Mouse (Mus musculus) brain, embryonic 18.5 days (tissue): Measurements from ENCODE around the gene Cdc34b.

Experiments used
- DNase-seq: peaks from one replicate; pipeline ENCODE4 v3.0.0-alpha.2; 2012; ENCODE audit warnings: low read depth, low spot score

The Cdc34b gene

DNA sequence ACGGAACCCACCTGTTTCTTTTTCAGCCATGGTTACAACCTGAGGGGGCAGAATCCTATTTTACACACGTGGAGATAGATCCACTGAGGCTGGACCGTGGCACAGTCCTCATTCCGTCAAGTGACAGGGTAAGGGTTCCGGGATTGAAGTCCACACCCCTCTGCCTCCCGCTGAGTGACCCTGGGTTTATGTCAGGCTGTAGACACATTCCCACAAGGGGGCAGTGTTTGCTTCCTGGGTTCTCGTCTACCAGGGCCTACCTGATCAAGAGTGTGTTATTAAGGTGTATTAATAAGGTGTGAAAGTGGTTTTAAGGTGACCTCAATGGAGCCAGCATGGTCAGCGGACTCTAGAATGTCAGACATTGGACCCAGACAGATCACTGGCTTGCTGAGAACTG, 8.8 kb upstream of the Cdc34b start:
- no peak for DNase-seq

DNA sequence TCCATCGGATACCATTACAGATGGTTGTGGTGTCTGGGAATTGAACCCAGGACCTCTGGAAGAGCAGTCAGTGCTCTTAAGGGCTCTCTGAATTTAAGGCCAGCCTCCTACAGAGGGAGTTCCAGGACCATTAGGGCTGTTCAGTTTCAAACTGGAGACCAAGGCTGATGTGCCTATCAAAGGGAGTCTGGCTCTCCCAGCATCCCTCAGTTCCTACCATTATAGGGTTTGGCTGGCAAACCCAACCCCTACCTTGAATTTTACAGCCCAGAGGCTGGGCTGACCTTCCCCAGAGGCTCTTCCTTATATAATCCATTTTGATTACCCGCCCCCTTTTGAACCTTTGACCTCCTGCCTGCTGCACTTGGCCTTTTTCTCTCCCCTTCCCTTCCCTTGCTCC, 5.8 kb upstream of the Cdc34b start:
- DNase-seq: no peak

DNA sequence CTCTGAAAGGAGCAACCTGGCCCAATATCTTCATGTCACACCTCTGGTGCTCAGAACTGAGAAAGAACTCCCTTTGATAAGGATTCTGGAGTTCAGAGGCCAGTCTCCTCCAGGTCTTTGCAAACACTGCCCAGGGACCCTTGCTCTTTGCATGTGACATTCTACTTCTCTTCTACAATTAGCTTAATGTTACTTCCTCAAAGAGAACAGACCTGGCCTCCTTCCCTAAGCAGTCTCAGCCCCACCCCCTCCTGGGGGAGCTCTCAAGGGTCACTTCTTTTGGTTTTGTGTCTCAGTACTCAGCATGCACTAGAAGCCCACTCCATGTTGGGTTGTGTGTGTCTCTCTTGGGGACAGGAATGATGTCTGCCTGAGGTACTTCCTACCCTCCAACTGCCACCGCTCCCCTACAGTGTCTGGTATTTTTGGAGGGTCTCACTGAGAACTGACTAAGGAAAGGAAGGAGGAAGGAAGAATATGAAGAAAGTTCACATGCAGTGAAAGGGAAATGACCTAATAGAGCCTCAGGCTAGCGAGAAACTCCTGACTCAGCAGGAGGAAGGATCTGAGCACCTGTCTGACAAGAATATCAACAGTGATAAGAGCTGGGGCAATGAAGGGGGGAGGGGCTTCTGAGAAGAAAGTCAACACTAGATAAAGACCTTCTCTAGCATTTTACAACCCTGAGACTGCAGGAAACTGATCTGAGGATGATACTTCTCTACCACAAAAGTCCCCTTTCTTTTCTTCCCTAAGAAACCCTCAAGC, 11.5 kb downstream of the Cdc34b start:
- DNase-seq: no peak

DNA sequence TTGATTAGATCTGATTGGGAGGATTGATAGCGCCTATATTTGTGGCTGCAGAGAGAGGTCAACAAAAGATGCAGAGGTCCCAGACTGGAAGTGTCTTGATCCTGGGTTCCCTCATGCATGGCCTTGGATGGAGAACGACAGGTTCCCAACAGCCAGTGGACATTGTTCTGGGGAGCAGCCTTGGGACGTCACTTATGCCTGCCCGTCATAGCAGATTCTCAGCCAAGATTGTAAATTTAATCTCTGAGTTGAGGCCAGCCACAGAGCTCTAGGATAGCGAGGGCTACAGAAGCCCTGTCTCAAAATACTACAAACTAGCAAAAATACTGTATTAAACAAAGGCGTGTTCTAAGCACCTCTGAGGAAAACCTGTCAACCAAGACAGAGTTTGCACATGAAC, 18.3 kb downstream of the Cdc34b start:
- DNase-seq: no peak

DNA sequence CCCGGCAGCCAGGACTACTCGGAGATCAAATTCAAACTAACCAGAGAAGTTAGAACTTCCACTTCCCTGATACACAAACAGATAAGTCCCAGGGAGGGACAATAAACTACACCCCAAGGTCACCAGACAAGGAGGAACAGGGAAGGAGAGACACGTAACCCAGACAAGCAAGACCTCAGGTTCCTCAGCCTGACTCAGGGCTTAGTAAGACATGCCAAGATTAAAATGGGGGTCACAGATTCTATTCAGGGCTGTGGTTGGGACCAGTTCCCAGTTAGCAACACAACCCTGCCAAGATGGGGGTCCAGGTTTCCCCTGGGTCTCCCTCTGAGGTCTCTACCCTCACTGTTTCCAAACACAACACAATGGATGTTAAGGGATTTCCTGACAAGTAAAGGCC, 18.8 kb downstream of the Cdc34b start:
- no peak for DNase-seq

DNA sequence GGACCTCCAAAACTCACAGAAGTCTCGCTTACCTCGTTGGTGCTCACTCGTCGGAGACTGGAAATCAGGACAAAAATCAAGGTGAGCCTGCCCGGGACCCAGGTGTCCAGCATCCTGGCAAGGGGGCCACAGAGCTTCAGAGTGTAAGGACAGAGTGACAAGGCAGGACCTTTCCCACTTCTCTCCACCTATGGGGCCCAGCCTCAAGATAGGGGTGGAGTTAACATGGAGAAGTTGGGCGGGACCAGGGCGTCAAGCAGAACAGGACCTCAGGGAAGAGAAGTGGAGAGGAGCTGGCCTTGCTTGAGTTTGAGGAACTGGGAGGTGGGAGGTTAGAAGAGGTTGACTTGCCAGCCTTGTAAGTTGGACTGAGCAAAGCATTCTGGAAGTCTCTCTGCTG, 19.2 kb downstream of the Cdc34b start:
- no peak for DNase-seq

DNA sequence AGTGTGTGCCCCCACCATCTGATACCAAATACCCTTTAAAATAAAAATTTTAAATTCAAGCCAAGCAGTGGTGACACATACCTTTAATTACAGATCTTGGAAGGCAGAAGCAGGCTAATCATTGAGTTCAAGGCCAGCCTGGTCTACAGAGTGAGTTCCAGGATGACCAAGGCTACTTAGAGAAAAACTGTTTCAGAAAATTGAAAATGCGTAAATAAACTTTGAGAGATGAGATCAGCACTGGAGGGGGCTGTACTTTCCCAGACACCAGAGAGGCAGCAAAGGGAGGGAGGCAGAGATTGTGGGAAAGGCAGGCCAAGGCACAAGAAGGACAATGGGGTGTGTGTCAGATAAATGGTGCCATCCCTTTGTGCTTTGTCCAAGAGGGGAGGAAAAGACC, 20.7 kb downstream of the Cdc34b start:
- DNase-seq: no peak

DNA sequence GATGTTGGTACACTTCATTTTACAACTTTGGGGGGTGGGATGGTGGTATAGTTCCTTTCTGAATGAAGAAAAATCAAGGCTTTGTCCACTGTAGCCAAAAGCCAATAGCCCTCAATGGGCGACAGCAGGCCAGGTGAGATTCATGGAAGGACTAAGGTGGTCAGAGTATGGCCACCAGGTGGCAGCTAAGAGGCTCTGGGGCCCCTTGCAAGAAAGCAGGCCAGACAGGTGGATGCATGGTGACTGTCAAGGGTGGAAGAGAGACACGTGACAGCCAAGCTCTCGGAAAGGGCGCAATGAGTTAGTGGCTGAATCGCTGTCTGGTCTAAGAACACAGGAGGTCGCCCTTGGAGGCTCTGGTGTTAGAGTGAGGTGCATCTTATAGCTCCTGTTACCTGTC, 21.2 kb downstream of the Cdc34b start:
- DNase-seq: no peak

DNA sequence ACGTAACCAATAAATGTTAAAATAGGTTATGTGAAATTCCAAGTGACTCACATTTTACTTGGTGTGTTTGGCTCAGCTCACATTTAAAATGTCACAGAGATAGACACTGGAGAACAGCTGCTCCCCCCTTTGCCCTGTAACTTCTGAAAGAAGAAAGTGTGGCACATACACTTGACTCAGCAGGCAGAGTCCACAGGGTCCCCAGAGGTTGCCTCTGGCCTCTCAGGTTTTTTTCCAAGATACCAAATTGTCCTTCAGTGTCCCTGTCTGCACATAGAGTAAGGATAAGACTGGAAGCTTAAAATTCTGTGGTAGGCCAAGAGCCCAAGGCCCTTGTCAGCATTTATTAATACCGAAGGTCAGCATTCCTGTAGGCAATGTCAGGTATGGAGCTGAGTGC, 25.7 kb downstream of the Cdc34b start:
- DNase-seq: no peak

DNA sequence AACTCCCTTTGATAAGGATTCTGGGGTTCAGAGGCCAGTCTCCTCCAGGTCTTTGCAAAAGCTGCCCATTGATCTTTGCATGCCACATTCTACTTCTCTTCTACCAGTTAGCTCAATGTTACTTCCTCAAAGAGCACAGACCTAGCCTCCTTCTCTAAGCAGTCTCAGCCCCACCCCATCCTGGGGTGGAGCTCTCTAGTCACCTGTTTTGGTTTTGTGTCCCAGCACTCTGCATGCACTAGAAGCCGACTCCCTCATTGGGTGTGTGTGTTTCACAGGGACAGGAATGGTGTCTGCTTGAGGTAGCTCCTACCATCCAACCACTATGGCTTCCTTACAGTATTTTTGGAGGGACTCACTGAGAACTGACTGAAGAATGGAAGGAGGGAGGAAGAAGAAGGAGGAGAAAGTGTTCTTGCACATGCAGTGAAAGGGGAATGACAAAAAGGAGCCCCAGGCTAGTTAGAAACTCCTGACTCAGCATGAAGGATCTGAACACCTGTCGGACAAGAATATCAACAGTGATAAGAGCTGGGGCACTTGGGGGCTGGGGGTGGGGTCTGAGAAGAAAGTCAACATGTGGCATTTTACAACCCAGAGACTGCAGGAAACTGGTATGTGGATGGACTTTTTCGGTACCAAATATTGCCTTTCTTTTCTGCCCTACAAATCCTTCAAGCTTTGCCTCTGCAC, 30.9 kb downstream of the Cdc34b start:
- DNase-seq: no peak

DNA sequence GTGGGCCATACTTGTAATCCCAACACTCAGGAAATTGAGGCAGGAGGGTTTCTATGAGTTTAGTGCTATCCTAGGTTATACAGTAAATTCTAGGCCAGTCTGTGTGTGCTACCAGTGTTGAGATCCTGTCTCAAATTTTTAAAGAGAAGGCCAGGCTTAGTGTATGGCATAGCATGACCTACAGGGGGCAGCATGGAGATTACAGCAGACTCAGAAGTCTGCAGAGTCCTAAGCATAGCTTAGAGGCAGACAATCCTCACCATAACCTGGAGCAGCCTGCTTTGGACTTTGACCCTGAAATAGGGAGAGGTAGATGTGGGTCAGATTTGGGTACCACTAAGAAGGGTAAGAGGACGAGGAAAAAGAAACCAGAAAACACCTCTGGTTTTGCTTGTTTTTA, 32.3 kb downstream of the Cdc34b start:
- no peak for DNase-seq

DNA sequence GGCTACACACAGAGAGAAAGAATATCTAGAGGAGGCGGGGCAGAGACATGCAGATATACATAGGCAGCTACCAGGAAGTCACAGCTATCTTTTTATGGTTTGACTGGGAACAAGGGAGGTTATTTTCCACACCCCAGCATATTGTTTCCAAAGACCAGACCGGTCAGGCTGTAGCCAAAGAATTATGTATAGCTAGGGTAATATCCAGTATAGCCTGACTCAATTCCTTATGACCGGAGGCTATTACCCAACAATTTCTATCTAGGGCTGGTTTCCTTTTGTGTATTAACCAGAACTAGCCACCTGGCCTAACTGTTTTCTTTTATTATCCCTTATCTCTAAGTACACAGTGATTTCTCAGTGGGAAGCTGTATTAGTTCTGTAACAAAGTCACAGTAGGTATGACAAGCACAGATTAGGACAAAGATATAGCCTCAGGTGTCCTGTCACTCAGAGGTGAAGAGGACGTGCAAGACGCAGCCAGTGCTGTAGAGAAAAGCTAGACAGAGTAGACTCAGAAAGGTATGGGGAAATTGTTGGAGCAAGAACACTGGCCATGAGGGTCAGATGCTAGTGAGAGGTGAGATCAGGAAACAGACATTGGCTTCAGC, 33.4 kb downstream of the Cdc34b start:
- DNase-seq: no peak

DNA sequence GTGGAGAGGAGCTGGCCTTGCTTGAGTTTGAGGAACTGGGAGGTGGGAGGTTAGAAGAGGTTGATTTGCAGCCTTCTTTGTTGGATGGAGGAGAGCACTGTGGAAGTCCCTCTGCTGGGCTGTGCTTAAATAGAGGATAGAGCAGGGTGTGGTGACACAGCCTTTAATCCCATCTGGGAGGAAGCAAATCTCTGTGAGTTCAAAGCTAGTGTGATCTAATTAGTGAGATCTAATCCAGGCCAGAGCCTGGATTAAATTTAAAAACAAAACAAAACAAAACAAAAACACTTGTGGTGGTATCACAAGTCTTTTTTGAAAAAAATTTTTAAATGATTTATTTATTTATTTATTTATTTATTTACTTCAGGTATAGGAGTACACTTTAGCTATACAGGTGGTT, 41.0 kb downstream of the Cdc34b start, which contains the start of gene Tmem92:
TSS of gene Tmem92 (minus strand) at position 101 of the 400 bp plus-strand sequence.
- DNase-seq: no peak

DNA sequence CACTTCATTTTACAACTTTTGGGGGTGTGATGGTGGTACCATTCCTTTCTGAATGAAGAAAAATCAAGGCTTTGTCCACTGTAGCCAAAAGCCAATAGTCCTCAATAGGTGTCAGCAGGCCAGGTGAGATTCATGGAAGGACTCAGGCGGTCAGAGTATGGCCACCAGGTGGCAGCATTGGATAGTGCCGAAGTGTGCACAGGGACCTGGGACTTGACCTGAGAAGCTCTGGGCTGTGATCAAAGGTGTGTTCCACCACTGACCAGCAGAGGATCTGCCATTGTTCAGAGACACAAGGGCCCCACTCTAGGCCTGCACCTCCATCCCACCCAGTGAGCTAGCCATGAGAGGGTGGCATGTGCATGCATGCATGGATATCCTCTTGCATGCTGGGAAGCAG, 43.7 kb downstream of the Cdc34b start:
- no peak for DNase-seq

DNA sequence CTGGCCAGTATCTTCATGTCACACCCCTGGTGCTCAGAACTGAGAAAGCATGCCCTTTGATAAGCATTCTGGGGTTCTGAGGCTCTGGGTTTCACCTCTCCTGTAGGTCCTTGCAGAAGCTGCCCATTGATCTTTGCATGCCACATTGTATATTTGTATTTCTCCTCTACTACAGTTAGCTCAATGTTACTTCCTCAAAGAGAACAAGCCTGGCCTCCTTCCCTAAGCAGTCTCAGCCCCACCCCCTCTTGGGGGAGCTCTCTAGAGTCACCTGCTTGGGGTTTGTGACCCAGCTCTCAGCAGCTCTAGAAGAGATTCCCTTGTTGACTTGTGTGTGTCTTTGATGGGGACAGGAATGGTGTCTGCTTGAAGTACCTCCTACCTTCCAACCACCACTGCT, 50.1 kb downstream of the Cdc34b start:
- DNase-seq: no peak
